8 mouse cellular contexts compared by ENCODE assay signal in the genomic region with DNA sequence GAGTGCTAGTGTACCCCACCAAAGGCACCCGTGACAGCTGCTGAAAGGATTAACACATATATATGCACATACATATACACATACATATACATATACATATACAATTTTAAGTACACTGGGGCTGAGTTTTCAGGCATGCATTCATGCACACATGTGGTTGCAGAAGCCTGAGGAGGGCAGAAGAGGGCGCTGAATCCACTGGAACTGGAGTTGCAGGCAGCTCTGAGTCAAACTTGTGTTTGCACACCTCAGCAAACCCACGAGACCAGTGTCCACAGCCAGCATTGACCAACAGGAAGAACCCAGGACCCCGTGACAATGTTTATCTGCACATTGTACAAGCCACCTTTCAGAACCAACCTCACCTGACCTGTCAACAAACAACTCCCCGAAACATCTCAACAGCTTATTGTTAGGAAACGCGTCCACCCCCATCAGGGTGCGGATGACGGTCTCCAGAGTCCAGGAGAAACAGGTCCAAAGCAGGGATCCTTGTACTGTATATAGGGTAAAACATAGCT. TPM values are rescaled to one million over a fixed set of nuclear protein-coding genes. Genes with fewer than 3 reads are reported as not detected.
DNase-seq lines count a peak whose midpoint lies in the region; ATAC-seq lines count a peak whose summit lies in the region.

No protein-coding gene starts in this region.

- DNase-seq in CD4-positive, CD25-positive, alpha-beta regulatory T cell, adult 2 months (ENCODE audit: low read depth, low spot score) = peak; percentile 64
- peak; percentile 18 for DNase-seq in right cerebral cortex, postnatal 14 days
- no peak for DNase-seq in right cerebral cortex, postnatal 10 days (ENCODE audit: low spot score in 2 of 2)
- peak; percentile 53 for DNase-seq in lung, postnatal 25 days (ENCODE audit: low spot score)
- DNase-seq in cerebellum, postnatal 25 days = no peak
- no peak for DNase-seq in c-Kit-positive CD71-positive TER-119-positive erythroid progenitor cells, embryonic 14.5 days (ENCODE audit: low spot score)
- no peak for DNase-seq in adrenal gland, postnatal 25 days

- no peak for ATAC-seq in CD4-positive, CD25-positive, alpha-beta regulatory T cell, adult 4 months

RNA-seq across cellular contexts. Expression of a gene that starts 32.2 kb away (rescaled TPM):
- polyA plus RNA-seq in CD4-positive, CD25-positive, alpha-beta regulatory T cell, adult 4 months (2017; shearing (Covaris generic)) = 10 to 100 TPM; 12.7 to 17.1 TPM
- 77.9 and 100 TPM in 2 replicates for total RNA-seq in adrenal gland, postnatal 25 days (2021)

RNA-seq across cellular contexts. Expression of a gene that starts 58.4 kb away (rescaled TPM):
- 1 to 10 TPM; 7.4 to 7.8 TPM for polyA plus RNA-seq in CD4-positive, CD25-positive, alpha-beta regulatory T cell, adult 4 months (2017; shearing (Covaris generic))
- not detected in 2 replicates for total RNA-seq in adrenal gland, postnatal 25 days (2021)

Comparison
In these comparisons a context has a peak if more than half of its experiments do, and no peak if none do; other contexts are left out.
1. DNase-seq: peak in CD4-positive, CD25-positive, alpha-beta regulatory T cell, adult 2 months (single experiment), right cerebral cortex, postnatal 14 days (single experiment) and lung, postnatal 25 days (single experiment); none in right cerebral cortex, postnatal 10 days (0 of 2), cerebellum, postnatal 25 days (0 of 2), c-Kit-positive CD71-positive TER-119-positive erythroid progenitor cells, embryonic 14.5 days (single experiment) and adrenal gland, postnatal 25 days (single experiment).